Mouse (Mus musculus): Measurements from ENCODE around the gene Nup37. TPM values are rescaled to one million over a fixed set of nuclear protein-coding genes. Genes with fewer than 3 reads are reported as not detected.

The Nup37 gene
- total RNA-seq (2021) = 1 to 10 TPM; 7.3 to 8.0 TPM

DNA sequence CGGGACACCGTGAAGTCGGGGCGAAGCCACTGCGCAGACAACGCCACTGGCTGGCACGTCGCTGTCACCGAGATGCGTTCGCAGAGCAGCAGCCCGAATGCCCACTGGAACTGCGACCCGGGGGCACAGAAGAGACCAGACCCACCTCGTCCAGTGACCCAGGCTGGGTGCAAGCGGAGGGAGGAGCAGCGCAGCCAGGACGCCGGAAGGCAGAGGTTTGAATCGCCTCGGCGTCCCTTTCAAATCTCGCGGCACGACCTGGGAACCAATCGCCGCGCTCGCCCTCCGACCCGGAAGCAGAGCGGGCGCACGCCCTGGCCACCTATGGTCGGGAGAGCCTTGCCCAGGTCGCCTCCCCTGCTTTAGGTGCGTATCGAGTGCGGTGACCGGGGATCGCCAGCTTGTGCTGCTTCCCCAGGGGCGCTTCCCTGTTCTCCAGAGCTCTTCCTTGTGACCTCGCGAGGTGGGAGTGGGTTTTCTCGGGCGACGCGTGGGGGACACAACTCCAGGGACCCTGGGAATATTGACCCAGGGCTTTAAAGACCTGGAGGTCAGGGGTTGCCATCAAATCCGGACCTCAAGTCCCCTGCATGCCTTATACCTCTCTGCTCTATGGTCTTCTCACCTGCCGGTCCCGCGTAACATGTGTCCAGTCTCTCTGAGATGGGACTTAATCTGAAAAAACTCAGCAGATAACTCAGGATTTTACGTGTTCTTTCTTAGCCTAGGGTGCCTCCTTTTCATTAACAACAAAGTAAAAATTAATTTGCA is at the start of gene Nup37, which contains the start of gene Parpbp:
Gene Nup37 (plus strand): TSS at position 286 of the 771 bp plus-strand sequence.
Gene Parpbp (minus strand): TSS at position 235 of the 771 bp plus-strand sequence.
- intact Hi-C loops (cut with DNase I) = no loop called here
- DNase-seq (ENCODE audit: low spot score) = peak; percentile 68

DNA sequence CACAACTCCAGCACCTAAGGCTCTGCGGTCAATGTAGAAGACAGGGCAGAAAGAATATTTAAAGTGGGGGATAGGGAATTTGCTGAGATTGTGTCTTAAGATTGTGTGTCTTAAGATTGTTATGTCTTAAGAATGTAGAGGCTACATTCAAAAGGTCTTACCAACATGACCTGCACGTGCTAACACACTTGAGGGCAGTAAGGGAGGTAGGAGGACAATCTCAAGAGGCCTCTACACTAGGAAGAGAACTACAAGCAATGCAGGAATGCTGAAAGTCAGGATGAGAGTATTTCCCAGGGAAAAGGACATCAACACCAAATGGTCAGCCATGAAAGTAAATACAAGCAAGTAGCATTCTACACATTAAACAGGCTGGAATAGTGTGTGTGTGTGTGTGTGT is 40.6 kb upstream of the Nup37 start:
- DNase-seq (ENCODE audit: low spot score) = no peak
- intact Hi-C loops (cut with DNase I) = no loop called here

DNA sequence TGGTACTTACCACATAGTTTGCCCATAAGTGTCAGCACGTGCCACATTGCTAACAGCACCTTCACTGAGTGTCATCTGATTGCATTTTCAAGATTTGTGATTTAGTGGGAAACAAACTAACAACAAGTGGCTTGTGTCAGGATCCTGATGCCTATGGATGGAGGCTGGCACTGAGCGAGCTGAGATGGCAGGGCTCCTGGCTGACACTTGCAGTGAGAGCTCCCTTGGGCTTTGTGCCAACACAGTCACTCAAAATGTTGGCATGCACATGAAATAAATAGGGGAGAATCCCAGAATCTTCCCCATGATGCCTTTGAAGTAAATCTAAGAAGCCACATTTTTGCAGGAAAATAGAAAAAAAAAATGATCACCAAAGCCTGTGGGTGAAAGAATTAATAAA is 33.5 kb upstream of the Nup37 start:
- DNase-seq (ENCODE audit: low spot score) = no peak
- intact Hi-C loops (cut with DNase I) = no loop called here

DNA sequence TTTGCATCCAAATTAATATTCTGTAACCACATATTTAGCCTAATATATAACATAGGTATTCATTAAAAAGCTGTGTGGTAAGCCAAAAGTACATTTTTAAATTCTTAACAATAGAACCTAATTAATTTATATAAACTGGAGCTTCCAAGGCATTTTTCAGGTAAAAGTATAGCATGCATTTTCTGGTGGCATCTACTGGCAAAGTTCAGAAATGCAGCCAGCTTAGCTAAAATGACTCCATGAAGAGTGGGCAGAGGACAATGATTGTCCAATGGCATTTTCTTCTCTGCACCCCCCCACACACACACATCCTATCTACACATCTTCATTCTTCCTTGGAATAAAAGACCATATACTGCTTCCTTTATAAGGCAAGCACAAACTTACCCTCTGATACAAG is 27.1 kb upstream of the Nup37 start:
- no peak for DNase-seq (ENCODE audit: low spot score)
- intact Hi-C loops (cut with DNase I) = loop anchor here (2.0 kb wide), 1 partner anchor 265 kb away; no protein-coding TSS in a partner anchor

DNA sequence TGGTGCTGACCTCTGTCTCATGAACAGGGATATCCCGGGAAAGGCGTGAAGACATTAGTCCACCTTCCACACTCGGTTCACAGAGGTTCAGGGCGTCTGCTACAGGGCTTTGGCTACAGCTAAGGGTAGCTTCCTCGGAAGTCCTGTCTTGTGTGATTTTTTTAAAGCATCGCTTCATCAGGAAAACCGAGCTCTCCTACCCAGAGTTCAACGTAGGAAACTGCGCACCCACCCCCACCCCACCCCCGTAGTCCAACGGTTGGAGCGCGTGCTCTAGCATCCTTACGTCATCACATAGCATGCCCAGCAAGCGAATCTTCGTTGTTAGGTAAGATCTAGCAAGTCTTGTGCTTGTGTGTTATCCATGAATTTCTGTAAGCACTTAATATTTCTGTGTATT is 11.2 kb upstream of the Nup37 start:
- no peak for DNase-seq (ENCODE audit: low spot score)
- intact Hi-C loops (cut with DNase I) = no loop called here

DNA sequence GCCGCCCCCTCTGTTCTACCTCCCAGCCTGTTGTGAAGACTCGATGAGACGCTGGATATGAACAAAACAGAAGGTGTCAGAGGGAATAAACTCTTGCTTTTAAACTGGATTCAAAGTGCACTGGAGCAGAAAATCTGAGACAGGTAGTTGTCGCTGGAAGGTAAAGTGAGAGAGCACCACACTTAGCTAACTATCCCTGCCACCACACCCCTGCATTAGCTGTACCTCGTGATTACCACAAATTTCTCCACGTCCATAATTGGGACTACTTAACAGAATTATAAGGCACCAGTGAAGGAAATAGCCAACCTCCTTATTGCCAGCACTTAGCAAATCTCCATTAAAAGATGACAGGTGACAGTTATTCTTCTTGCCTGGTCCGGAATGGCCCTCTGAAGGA is 605 bp upstream of the Nup37 start:
- intact Hi-C loops (cut with DNase I) = no loop called here

DNA sequence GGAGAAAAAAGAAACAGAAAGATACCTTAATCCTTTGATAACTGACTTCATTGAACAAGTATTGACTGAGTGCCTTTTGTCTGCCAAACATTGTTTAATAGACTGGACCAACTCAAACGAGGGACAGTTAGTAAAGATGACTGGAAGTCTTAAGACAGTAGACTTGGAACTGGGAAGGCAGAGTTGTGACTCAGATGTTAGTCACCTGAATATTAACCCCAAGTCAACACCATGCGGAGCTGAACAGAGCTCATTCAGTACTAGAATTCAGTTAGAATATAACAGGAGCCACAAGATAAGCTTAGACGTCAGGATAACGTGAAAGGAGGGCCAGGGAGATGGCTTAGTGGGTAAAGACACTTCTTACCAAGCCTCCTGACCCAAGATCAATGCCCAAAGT is 3.6 kb downstream of the Nup37 start:
- intact Hi-C loops (cut with DNase I) = no loop called here
- DNase-seq (ENCODE audit: low spot score) = no peak

More for the DNA sequence above, 605 bp upstream of the Nup37 start:
- no peak for DNase-seq (ENCODE audit: low spot score)

DNA sequence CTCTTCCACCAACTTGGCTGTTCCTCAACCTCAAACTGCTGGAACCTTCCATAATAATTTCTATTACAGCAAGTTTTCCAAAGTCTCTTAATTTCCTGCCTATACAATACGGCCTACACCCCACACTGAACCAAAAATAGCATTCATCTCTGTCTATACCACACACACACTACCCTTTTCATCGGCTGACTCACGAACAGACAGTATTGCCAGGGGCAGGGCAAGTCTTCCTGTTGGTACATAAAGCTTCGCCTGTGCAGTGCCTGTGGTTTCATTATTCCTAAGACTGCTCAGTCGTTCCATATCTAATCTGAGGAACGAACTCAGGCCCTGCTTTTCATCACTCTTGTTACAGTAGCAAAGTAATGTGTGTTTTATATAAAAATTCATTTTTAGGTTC is 4.9 kb downstream of the Nup37 start:
- intact Hi-C loops (cut with DNase I) = no loop called here
- no peak for DNase-seq (ENCODE audit: low spot score)

DNA sequence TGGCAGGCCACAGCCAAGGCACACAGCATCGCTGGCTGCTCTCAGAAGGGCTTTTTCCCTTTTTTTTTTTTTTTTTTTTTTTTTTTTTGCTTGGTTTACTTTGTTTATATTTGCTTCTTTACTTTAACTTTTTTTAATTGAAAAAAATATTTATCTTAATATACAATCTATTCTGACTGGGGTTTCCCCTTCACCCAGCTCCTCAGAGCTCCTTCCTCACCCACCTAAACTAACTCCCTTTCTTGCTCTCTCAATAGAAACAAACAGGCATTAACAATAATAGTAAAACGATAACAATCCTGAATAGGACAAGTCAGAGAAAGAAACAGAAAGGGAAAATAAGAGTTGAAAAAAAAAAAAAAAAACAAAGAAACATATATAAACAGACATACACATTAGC is 15.3 kb downstream of the Nup37 start:
- no peak for DNase-seq (ENCODE audit: low spot score)
- intact Hi-C loops (cut with DNase I) = loop anchor here (10.0 kb wide), 1 partner anchor 143 kb away; no protein-coding TSS in a partner anchor

DNA sequence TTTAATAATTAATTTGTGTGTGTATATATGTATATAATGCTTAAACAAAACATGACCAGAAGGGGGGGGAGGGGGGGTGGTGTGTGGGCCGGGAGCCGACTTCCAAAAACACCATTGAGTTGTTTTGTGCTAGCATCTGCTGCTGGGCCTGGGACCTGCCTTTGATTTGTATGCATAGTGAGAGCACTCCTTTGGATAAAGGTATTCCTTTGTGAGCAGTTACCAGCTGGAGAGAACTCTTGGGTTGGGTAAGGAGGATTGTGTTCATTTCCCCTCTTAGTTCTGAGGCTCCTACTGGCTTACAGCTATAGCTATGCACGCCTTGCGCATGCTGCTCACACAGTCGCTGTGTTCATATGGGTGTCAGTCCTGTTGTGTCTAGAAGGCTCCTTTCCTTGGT is 15.9 kb downstream of the Nup37 start:
- intact Hi-C loops (cut with DNase I) = loop anchor here (10.0 kb wide), 1 partner anchor 142 kb away; no protein-coding TSS in a partner anchor
- DNase-seq (ENCODE audit: low spot score) = no peak

DNA sequence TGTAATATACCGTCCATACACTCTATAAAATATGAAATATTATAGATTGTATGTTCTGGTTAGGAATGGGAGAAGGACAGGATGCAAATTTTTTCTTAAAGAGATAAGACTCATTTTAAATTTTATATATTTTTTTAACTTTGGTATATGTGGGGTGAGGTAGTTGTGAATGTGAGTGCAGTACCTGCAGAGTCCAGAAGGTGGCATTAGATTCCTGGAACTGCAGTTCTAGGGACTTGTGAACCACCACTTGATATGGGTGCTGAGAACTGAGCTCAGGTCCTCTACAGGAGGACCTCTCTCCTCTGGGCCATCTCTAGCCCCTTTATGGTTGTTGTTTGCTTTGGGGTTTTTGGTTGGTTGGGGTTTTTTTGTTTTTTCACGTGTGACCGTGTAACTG is 19.4 kb downstream of the Nup37 start:
- intact Hi-C loops (cut with DNase I) = loop anchor here (10.0 kb wide), 1 partner anchor 139 kb away; no protein-coding TSS in a partner anchor
- DNase-seq (ENCODE audit: low spot score) = no peak

DNA sequence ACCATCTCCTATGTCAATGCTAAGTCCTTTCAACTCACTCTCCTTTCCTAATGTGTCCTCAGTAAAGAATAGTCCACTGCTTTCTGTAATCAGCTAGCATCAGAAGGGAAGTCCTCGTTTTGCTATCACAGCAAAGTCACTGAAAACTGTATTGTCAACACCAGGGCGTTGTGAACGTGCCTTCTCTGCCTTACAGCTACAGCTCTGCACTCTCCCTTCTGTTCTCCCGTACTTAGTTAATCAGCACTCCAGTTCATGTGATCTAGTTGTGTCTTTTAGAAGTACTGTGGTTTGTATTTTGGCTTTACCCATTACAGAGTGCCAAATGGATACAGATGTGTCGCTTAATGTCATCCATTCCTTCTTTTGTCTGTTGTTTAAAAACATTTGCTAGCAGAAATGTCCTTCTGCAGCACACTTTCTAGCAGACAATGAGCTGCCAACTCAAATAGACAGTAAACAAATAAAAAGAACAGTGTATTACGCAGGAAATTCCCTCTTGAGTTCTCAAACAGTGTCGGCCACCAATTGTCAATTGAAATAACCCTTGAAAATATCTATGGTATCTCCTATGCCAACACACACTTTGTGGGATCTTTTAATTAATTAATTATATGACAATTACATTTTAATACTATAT is 20.8 kb downstream of the Nup37 start:
- DNase-seq (ENCODE audit: low spot score) = no peak
- intact Hi-C loops (cut with DNase I) = loop anchor here (10.0 kb wide), 1 partner anchor 137 kb away; no protein-coding TSS in a partner anchor

DNA sequence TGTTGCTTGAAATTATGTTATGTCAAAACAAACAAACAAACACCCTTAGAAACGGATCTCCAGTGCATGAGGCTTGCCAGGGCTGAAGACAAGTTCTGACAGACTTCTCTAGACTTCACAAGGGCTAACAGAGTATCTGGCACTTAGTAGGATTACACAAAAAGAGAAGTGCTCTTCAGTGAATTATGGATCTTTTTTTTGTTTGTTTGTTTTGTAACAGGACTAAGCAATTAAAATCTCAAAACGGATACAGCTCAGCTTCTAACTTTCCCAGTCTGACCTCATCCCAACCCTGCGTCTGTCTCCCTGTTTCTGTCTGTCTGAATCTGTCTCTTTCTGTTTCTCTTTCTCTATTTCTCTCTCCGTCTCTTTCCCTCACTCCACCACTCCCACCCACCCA is 53.7 kb downstream of the Nup37 start:
- intact Hi-C loops (cut with DNase I) = no loop called here
- no peak for DNase-seq (ENCODE audit: low spot score)

DNA sequence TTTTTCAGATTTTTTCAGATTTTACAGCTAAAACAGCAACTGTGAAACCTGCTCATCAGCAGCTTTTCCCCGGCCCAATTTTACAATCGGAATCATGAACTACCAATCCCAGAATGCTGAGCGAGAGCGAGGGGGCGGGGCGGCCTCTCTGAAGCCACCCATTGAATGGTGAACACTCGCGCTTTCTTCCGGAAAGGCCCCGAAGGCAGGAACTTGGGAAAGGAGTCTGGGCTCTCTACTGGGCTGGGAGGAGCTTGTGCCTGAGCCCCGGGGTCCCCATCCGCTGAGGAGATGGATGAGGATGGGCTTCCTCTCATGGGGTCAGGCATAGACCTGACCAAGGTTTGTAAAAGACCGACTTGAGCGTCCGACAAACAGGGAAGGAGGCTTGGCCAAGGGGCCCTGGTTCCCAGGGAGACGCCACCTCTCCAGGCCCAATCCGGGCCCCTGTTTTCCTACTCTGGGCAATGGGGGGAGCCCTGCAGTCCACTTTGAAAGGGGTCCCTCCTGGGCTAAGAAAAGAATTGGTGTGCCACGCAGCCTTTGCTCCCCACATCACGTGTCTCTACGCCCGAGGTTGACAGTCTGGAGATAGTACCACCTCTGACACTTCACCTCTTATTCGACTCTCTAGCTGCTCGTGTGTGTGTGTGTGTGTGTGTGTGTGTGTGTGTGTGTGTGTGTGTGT is 54.3 kb downstream of the Nup37 start, which contains the start of gene Washc3:
Gene Washc3 (plus strand): TSS at position 143 of the 688 bp plus-strand sequence.
- intact Hi-C loops (cut with DNase I) = no loop called here
- DNase-seq (ENCODE audit: low spot score) = peak; percentile 82

DNA sequence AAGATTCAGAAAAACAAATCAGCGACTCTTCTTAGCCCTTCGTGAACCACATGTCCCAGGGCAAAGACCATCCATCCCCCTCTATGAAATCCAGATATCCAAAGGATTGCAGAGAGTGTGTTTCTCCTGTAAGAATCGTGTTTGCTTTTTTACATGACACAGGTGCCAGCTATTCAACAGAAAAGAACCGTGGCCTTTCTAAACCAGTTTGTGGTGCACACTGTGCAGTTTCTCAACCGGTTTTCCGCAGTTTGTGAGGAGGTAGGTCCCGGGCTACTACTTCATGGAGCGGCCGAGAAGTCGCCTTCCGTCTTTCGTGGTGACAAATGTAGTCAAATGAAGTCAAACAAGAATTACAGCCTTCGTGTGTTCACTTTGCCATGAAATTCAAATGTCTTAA is 54.9 kb downstream of the Nup37 start:
- intact Hi-C loops (cut with DNase I) = no loop called here
- no peak for DNase-seq (ENCODE audit: low spot score)

DNA sequence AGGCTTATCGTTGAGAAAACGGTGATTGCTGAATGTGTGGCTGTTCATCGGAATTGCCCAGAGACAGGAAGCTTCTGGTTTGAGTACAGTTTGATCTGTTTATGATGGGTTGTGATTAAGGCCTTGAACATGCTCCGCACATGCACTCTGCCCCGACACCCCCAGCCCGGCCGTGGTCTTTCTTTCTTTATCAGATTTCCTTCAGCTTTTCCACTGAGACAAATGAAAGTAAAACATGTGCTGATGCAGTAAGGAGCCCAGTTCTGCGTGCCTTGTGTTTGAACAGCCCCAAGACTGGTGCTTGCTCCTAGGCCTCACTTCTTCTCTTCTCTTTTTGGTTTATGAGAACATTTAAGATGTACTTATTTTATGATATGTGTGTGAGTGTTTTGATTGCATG is 55.8 kb downstream of the Nup37 start:
- no peak for DNase-seq (ENCODE audit: low spot score)
- intact Hi-C loops (cut with DNase I) = no loop called here

DNA sequence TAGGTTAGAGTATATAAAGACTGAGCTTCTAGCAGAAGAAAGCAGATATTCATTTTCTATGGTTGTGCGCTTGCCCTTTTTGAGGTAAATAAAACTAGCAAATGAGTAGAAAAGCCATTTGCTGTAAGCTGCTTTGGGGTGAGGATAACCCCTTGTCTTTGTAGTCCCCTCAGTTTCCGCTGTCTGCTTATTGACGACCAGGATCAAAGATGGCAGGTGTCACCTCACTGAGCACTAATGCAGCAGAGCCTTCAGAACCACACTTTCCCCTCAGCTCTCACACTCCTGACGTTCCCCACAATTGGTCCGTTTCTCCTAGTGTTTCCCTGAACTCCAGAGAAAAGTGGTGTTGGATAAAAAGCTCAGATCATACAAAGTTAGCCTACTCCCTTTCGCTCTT is 56.4 kb downstream of the Nup37 start:
- DNase-seq (ENCODE audit: low spot score) = no peak
- intact Hi-C loops (cut with DNase I) = no loop called here

DNA sequence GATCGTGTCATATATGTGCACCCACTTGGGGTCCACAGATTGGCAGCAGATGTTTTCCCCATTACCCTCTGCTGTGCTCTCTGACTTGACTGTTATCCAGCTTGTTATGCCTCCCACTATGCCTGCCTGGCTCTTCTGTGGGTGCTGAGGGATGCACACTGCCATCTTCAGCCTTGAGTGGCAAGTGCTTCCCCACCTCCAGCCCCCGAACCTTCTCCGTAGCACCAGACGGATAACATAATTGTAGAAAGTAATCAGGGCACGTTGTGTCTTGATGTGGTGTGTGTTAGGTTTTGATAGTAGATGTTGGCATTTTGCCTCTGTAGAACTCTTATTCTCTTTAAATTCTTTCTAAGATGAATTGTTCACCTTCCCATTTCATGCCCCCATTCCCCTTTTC is 65.9 kb downstream of the Nup37 start:
- intact Hi-C loops (cut with DNase I) = no loop called here
- no peak for DNase-seq (ENCODE audit: low spot score)

DNA sequence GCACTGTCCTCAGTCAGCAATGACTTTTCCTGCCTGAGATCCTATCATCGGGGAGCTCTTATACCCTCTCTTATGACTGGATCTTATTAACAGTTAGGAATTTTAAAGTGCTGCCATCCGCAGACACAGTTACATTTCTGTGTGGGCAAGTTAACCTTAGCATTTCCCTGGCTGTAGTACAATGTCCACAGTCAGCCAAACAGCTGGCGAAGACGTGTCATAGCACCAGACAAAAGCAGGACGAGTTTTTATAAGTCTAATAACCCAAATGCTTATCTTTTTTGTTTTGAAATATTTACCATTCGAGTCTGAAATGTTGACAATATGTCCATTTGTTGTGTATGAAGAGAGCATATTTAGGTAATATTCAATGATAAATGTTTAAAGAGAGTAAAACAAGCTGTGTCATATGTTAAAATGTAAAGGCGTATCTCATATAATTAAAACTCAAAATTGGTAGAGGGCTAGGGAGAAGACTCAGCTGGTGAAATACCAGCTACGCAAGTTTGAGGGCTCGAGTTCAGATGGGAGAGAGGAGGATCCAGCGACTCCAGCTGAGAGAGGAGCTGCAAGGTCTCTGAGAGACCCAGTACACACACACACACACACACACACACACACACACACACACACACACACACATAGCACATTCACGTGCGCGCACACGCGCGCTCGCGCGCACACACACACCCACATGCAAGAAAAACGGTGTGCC is 68.2 kb downstream of the Nup37 start:
- intact Hi-C loops (cut with DNase I) = no loop called here

DNA sequence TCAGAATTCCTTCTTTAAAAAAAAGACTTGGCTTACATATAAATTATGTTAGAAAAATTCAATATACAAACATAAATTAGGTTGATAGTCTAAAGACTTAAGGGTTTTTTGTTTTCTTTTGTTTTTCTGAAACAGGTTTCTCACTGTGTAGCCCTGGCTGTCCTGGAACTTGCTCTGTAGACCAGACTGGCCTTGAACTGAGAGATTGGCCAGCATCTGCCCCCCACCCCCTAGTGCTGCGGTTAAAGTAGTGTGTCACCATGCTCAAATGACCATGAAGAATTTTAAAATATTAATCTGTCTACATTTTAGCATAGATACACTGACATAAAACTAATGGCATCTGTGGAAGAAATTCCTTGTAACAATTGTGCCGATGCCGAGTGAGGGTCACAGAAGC is 71.4 kb downstream of the Nup37 start:
- intact Hi-C loops (cut with DNase I) = no loop called here
- DNase-seq (ENCODE audit: low spot score) = no peak

More for the DNA sequence above, 68.2 kb downstream of the Nup37 start:
- DNase-seq (ENCODE audit: low spot score) = no peak

All from heart, postnatal 25 days (tissue).